Mouse (Mus musculus) hindbrain, embryonic 11.5 days (tissue): Measurements from ENCODE around the gene Dnmt3c. TPM values are rescaled to one million over a fixed set of nuclear protein-coding genes. Genes with fewer than 3 reads are reported as not detected.
A peak's percentile ranks its signal among the peaks of the same experiment; 100 is the strongest.

Experiments used
- ATAC-seq: fragments of 200-750 bp; cut with Nextera tagmentation; 2 replicates; pipeline ENCODE4 v1.8.0; 2017; ENCODE audit warnings: mild to moderate bottlenecking, moderate TSS enrichment, moderate library complexity; ENCODE audit not compliant: low FRiP score
- DNase-seq: peaks from one replicate; pipeline ENCODE4 v3.0.0-alpha.2; 2015; ENCODE audit warnings: low spot score
- H3K27ac ChIP-seq: fragments of 300-500 bp; sonication (generic); 2 replicates; pipeline ENCODE4 v1.5.1; 2014; ENCODE audit warnings: mild to moderate bottlenecking, low read depth, low read length
- H3K27me3 ChIP-seq: fragments of 300-500 bp; sonication (generic); 2 replicates; pipeline ENCODE4 v1.6.1; 2014; ENCODE audit warnings: mild to moderate bottlenecking, low read length, moderate library complexity, mixed read lengths; ENCODE audit not compliant: control insufficient read depth, insufficient read depth
- H3K36me3 ChIP-seq: fragments of 300-500 bp; sonication (generic); 2 replicates; pipeline ENCODE4 v1.6.1; 2014; ENCODE audit warnings: mild to moderate bottlenecking, low read length, moderate library complexity, mixed read lengths; ENCODE audit not compliant: control insufficient read depth, insufficient read depth
- H3K4me1 ChIP-seq: fragments of 300-500 bp; sonication (generic); replicated peaks from 2 replicates; pipeline ENCODE4 v1.6.1; 2014; ENCODE audit warnings: low read length, mixed read lengths; ENCODE audit not compliant: control insufficient read depth, insufficient read depth
- H3K4me2 ChIP-seq: fragments of 300-500 bp; sonication (generic); replicated peaks from 2 replicates; pipeline ENCODE4 v1.6.1; 2014; ENCODE audit warnings: mild to moderate bottlenecking, low read depth, low read length
- H3K4me3 ChIP-seq: fragments of 300-500 bp; sonication (generic); 2 replicates; pipeline ENCODE4 v1.5.1; 2014; ENCODE audit warnings: low read depth, low read length
- H3K9ac ChIP-seq: fragments of 300-500 bp; sonication (generic); 2 replicates; pipeline ENCODE4 v1.6.1; 2014; ENCODE audit warnings: low read depth, low read length
- H3K9me3 ChIP-seq: fragments of 300-500 bp; sonication (generic); 2 replicates; pipeline ENCODE4 v1.6.1; 2016; ENCODE audit warnings: low read length; ENCODE audit not compliant: control insufficient read depth
- WGBS: fragments of 180-500 bp; shearing (Covaris S2); extraction: QIAGEN DNeasy Blood & Tissue Kit; methylation state at CpG from one replicate; pipeline ENCODE4 v1.1.7; 2014; 5-methylcytosine and 5-hydroxymethylcytosine counted together
- polyA plus RNA-seq: library from polyadenylated mRNA; unstranded; fragments of >200 nt; fragmentation: Nextera tagmentation; extraction: Ambion mirVana; gene quantifications from 2 replicates; pipeline ENCODE4 v1.2.1, GENCODE M21; 2014

The Dnmt3c gene
- polyA plus RNA-seq, 1 experiment from 2014 or later = not detected

- no peak overlapping the region for H3K4me2 ChIP-seq
- no peaks in the 10 kb centered on the region for H3K9me3 ChIP-seq
- WGBS = 88% methylated on average over 4 of the region's 4 CpGs
- no peaks in the 10 kb centered on the region for H3K4me1 ChIP-seq
- H3K27ac ChIP-seq = no peak overlapping the region
- ATAC-seq = no peak
- no peak for DNase-seq
- no peaks in the 10 kb centered on the region for H3K27me3 ChIP-seq
- H3K4me3 ChIP-seq = no peak overlapping the region
- H3K9ac ChIP-seq = no peak overlapping the region
- peaks cover 7% of the 10 kb centered on the region; the same call in 1 of the 2 replicates for H3K36me3 ChIP-seq
These were observed 76.5 kb downstream of the Dnmt3c start for GRCm38 (mm10) chr2:153772950-153773349.

GRCm38 (mm10) chr2:153775472-153775871, 79.0 kb downstream of the Dnmt3c start:
- Histone ChIP-seq H3K36me3 (peaks cover 4% of the 10 kb centered on the region; the same call in 1 of the 2 replicates), H3K27me3 (no peaks in the 10 kb centered on the region), H3K9ac (no peak overlapping the region), H3K9me3 (no peaks in the 10 kb centered on the region), H3K4me2 (no peak overlapping the region), H3K4me3 (no peak overlapping the region), H3K27ac (no peak overlapping the region), H3K4me1 (no peaks in the 10 kb centered on the region)
- ATAC-seq = no peak
- DNase-seq = no peak
- 92% methylated on average over 4 of the region's 4 CpGs for WGBS

- 15% methylated on average over 24 of the region's 24 CpGs for whole genome bisulfite sequencing
- no peaks in the 10 kb centered on the region for H3K27me3 ChIP-seq
- H3K9me3 ChIP-seq = no peaks in the 10 kb centered on the region
- DNase-seq (peak; percentile 76), ATAC-seq (peak; percentile 75)
- no peak overlapping the region for H3K4me3 ChIP-seq
- no peak overlapping the region for H3K27ac ChIP-seq
- H3K4me2 ChIP-seq = peak overlapping the region; percentile 36
- H3K4me1 ChIP-seq = no peaks in the 10 kb centered on the region
- no peaks in the 10 kb centered on the region for H3K36me3 ChIP-seq
- no peak overlapping the region for H3K9ac ChIP-seq
These were observed 82.3 kb downstream of the Dnmt3c start for GRCm38 (mm10) chr2:153778638-153779362.

Other genes starting within 250 kb of the Dnmt3c start
- gene 4930404H24Rik, start 203.9 kb upstream of the Dnmt3c start, polyA plus RNA-seq = not detected in 2 replicates
- gene Nol4l, start 166.7 kb upstream of the Dnmt3c start, polyA plus RNA-seq = 26.0 and 26.7 TPM in 2 replicates
- gene Commd7, start 63.9 kb upstream of the Dnmt3c start, polyA plus RNA-seq = 60.0 and 65.6 TPM in 2 replicates
- gene Dnmt3b, start 47.2 kb upstream of the Dnmt3c start, polyA plus RNA-seq = 9.9 and 10.3 TPM in 2 replicates
- 376 and 407 TPM in 2 replicates for gene Mapre1, start 44.6 kb downstream of the Dnmt3c start, polyA plus RNA-seq
- gene Efcab8, start 83.3 kb downstream of the Dnmt3c start, polyA plus RNA-seq = not detected in 2 replicates
- gene Sun5, start 174.4 kb downstream of the Dnmt3c start, polyA plus RNA-seq = not detected in 2 replicates
- gene Bpifb2, start 178.4 kb downstream of the Dnmt3c start, polyA plus RNA-seq = not detected in 2 replicates
- gene Bpifb6, start 203.7 kb downstream of the Dnmt3c start, polyA plus RNA-seq = 0.08 TPM in 1 of 2 replicates, not detected in the other
- 0.08 and 0.09 TPM in 2 replicates for gene Bpifb3, start 221.6 kb downstream of the Dnmt3c start, polyA plus RNA-seq
- not detected in 2 replicates for gene Bpifb4, start 241.6 kb downstream of the Dnmt3c start, polyA plus RNA-seq